Mouse (Mus musculus): ENCODE data around the gene Atoh1.

DNA sequence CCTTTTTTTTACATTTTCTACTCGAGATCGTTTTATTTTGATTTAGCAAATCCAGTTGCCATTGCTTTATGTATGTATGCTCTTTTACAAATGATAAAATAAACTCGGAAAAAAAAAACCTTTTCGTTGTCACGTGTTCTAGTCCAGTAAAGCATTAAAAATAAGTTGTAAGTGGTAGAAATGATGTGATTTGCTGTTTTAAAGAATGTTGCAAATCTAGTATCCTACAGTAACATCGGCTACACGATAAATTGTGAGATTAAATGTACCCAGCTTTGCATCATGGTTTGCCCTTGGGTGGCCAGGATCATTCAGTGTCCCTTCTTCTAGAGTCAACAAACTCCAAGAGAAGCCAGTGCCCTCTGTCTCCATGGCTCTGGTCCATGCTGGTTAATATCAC, 2.2 kb downstream of the Atoh1 start:
- TF ChIP-seq GATA1 (IDR thresholded peaks at IDR 0.05; ENCODE audit: low read length) (no peak), TAL1 (IDR thresholded peaks at IDR 0.05; ENCODE audit: low read length) (no peak)

Measured in erythroblast, embryonic 14.5 days (primary cell).